Mouse (Mus musculus): ENCODE measurements around the gene Krtap3-1. TPM values are rescaled to one million over a fixed set of nuclear protein-coding genes. Genes with fewer than 3 reads are reported as not detected.

Gene Krtap3-1
- total RNA-seq, 2 experiments from 2014 or later, result not detected

GRCm38 (mm10) chr11:99539721-99540120 is 26.7 kb downstream of the Krtap3-1 start:
- DNase-seq (ENCODE audit: low spot score in 2 of 2), result peak in 1 of 2 experiments; percentile 30

GRCm38 (mm10) chr11:99521288-99521860 is 45.1 kb downstream of the Krtap3-1 start, which contains the start of gene Krt39:
Gene Krt39, minus strand, starts transcription at chr11:99521338.
- DNase-seq (ENCODE audit: low spot score in 2 of 2), result no peak

Other genes starting within 250 kb of the Krtap3-1 start
- under 1 TPM in 1 of 2 experiments, not detected in 1; 0.21 TPM for gene Krt25, start 243.7 kb downstream of the Krtap3-1 start, total RNA-seq (2021)
- gene Krt26, start 228.7 kb downstream of the Krtap3-1 start, total RNA-seq (2021), result not detected
- gene Krt27, start 215.5 kb downstream of the Krtap3-1 start, total RNA-seq (2021), result under 1 TPM in 1 of 2 experiments, not detected in 1; 0.18 TPM
- not detected for gene Krt28, start 191.7 kb downstream of the Krtap3-1 start, total RNA-seq (2021)
- 1 to 10 TPM; 7.6 to 8.2 TPM for gene Krt10, start 177.3 kb downstream of the Krtap3-1 start, total RNA-seq (2021)
- not detected for gene Krt12, start 144.4 kb downstream of the Krtap3-1 start, total RNA-seq (2021)
- gene Krt20, start 128.5 kb downstream of the Krtap3-1 start, total RNA-seq (2021), result under 1 TPM in 1 of 2 experiments, not detected in 1; 0.32 TPM
- gene Krt23, start 73.5 kb downstream of the Krtap3-1 start, total RNA-seq (2021), result under 1 TPM in 1 of 2 experiments, not detected in 1; 0.16 TPM
- gene Krt39, start 45.3 kb downstream of the Krtap3-1 start, total RNA-seq (2021), result not detected
- gene Krt40, start 23.5 kb downstream of the Krtap3-1 start, total RNA-seq (2021), result not detected
- not detected for gene Krtap3-3, start 15.8 kb downstream of the Krtap3-1 start, total RNA-seq (2021)
- not detected for gene Krtap3-2, start 9.8 kb downstream of the Krtap3-1 start, total RNA-seq (2021)
- not detected for gene Gm11939, start 7.2 kb downstream of the Krtap3-1 start, total RNA-seq (2021)
- gene Krtap1-5, start 14.4 kb upstream of the Krtap3-1 start, total RNA-seq (2021), result not detected
- gene Krtap1-4, start 17.0 kb upstream of the Krtap3-1 start, total RNA-seq (2021), result not detected
- gene Krtap1-3, start 24.7 kb upstream of the Krtap3-1 start, total RNA-seq (2021), result not detected
- not detected for gene Krtap9-3, start 31.5 kb upstream of the Krtap3-1 start, total RNA-seq (2021)
- not detected for gene Gm11938, start 36.7 kb upstream of the Krtap3-1 start, total RNA-seq (2021)
- gene Gm11937, start 43.6 kb upstream of the Krtap3-1 start, total RNA-seq (2021), result not detected
- not detected for gene Krtap2-4, start 48.2 kb upstream of the Krtap3-1 start, total RNA-seq (2021)
- not detected for gene Gm11562, start 53.8 kb upstream of the Krtap3-1 start, total RNA-seq (2021)
- not detected for gene Krtap4-1, start 61.6 kb upstream of the Krtap3-1 start, total RNA-seq (2021)
- gene Krtap4-2, start 68.5 kb upstream of the Krtap3-1 start, total RNA-seq (2021), result not detected
- gene Krtap4-7, start 77.5 kb upstream of the Krtap3-1 start, total RNA-seq (2021), result not detected
- not detected for gene Gm11555, start 83.6 kb upstream of the Krtap3-1 start, total RNA-seq (2021)
- not detected for gene Gm11563, start 92.3 kb upstream of the Krtap3-1 start, total RNA-seq (2021)
- gene Krtap4-6, start 99.3 kb upstream of the Krtap3-1 start, total RNA-seq (2021), result not detected
- gene Gm14190, start 124.1 kb upstream of the Krtap3-1 start, total RNA-seq (2021), result not detected
- gene Gm14180, start 167.7 kb upstream of the Krtap3-1 start, total RNA-seq (2021), result not detected
- not detected for gene Gm11595, start 206.3 kb upstream of the Krtap3-1 start, total RNA-seq (2021)
- not detected for gene Krtap4-8, start 214.1 kb upstream of the Krtap3-1 start, total RNA-seq (2021)
- gene Krtap4-9, start 218.6 kb upstream of the Krtap3-1 start, total RNA-seq (2021), result not detected
- not detected for gene Gm11596, start 226.8 kb upstream of the Krtap3-1 start, total RNA-seq (2021)
- gene Gm11569, start 232.3 kb upstream of the Krtap3-1 start, total RNA-seq (2021), result not detected
- not detected for gene Gm11554, start 237.8 kb upstream of the Krtap3-1 start, total RNA-seq (2021)
- not detected for gene Krtap4-13, start 243.3 kb upstream of the Krtap3-1 start, total RNA-seq (2021)
- gene Gm11564, start 249.0 kb upstream of the Krtap3-1 start, total RNA-seq (2021), result not detected

Data from gastrocnemius, postnatal 4 days (tissue).